Mouse (Mus musculus) G1E (cell line): Measurements from ENCODE around the gene Trip6. TPM values are rescaled to one million over a fixed set of nuclear protein-coding genes. Genes with fewer than 3 reads are reported as not detected.

Experiments
- ATAC-seq: 2 replicates; pipeline ENCODE4 v1.8.0; 2016; ENCODE audit warnings: mild to moderate bottlenecking; ENCODE audit not compliant: insufficient number of reproducible peaks, poor library complexity, low FRiP score, severe bottlenecking; ENCODE audit errors: extremely low read depth
- DNase-seq: peaks from one replicate; pipeline ENCODE4 v3.0.0; 2012; ENCODE audit warnings: low spot score
- H3K27me3 ChIP-seq: 2 replicates; pipeline ENCODE4 v1.6.1; 2012; ENCODE audit warnings: mild to moderate bottlenecking, low read length, inconsistent platforms; ENCODE audit not compliant: insufficient read depth
- H3K36me3 ChIP-seq: replicated peaks from 2 replicates; pipeline ENCODE3; 2012; ENCODE audit warnings: mild to moderate bottlenecking, inconsistent platforms
- H3K4me1 ChIP-seq: 2 replicates; pipeline ENCODE4 v1.6.1; 2012; ENCODE audit warnings: low read depth, low read length, inconsistent platforms, mixed read lengths; ENCODE audit not compliant: insufficient read depth
- H3K4me3 ChIP-seq: 2 replicates; pipeline ENCODE4 v1.5.1; 2012; ENCODE audit warnings: low read depth, mild to moderate bottlenecking, inconsistent platforms, low read length, moderate library complexity, mixed read lengths
- H3K9me3 ChIP-seq: replicated peaks from 2 replicates; pipeline ENCODE4 v1.6.1; 2012; ENCODE audit warnings: inconsistent platforms
- CTCF ChIP-seq: IDR thresholded peaks from 2 replicates; pipeline ENCODE4 v1.5.1; 2012; ENCODE audit warnings: low read depth, low read length, inconsistent platforms, mixed read lengths
- GATA1 ChIP-seq: IDR thresholded peaks from 2 replicates; pipeline ENCODE4 v1.6.1; 2012; ENCODE audit warnings: borderline replicate concordance, low read length, inconsistent platforms, mixed read lengths
- GATA2 ChIP-seq: IDR thresholded peaks from 2 replicates; pipeline ENCODE4 v1.6.1; 2012; ENCODE audit warnings: low read depth, low read length, inconsistent platforms, borderline replicate concordance
- POLR2AphosphoS5 ChIP-seq: IDR thresholded peaks from 2 replicates; pipeline ENCODE4 v1.6.1; 2012; ENCODE audit warnings: low read depth, low read length, inconsistent platforms; ENCODE audit not compliant: insufficient replicate concordance
- TAL1 ChIP-seq: conservative IDR thresholded peaks from 2 replicates; pipeline ENCODE4 v1.6.1; 2012; ENCODE audit warnings: low read depth, low read length, inconsistent platforms, mixed read lengths
- polyA plus RNA-seq: library from polyadenylated mRNA; stranded (reverse); fragments of >175 nt; gene quantifications from 2 replicates; pipeline ENCODE4 v1.2.3, GENCODE M21; 2012
- total RNA-seq, 2 experiments: library from RNA; stranded (forward) in 1 of 2; stranded (reverse) in 1 of 2; fragments of 200-1000 nt in 1 of 2; fragments of >200 nt in 1 of 2; fragmentation: Nextera tagmentation in 1 of 2; gene quantifications; 2 replicates each; pipeline ENCODE4 v1.2.3; 2014 to 2017

Gene Trip6
- total and polyA plus RNA-seq, 3 experiments, result 4.6 to 57.8 (median 25.5) TPM

DNA sequence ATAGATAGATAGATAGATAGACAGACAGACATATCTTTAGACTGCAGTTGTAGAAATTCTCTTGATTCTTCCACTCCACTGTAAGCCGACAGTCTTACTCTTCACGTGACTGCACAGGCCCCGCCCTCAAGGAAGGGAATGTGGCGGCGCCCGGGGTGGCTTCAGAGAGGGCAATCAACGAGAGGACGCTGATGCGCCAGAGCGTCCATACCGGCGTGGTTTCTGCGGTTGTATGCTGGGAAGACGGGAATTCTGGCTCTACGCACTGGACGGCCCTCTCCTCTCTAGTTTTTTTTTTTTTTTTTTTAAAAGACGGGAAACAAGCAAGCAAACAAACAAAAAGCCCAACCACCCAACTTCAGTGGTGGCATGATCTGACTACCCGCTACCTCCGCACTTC lies 24.1 kb upstream of the Trip6 start:
- peaks cover 32% of the 10 kb centered on the region for H3K4me1 ChIP-seq
- ATAC-seq (no peak), DNase-seq (no peak)
- H3K27me3 ChIP-seq, result peaks cover 50% of the 10 kb centered on the region
- no peaks in the 10 kb centered on the region for H3K36me3 ChIP-seq
- TF ChIP-seq GATA2 (no peak), POLR2AphosphoS5 (no peak), TAL1 (no peak), GATA1 (no peak), CTCF (no peak)
- no peaks in the 10 kb centered on the region for H3K9me3 ChIP-seq
- peak overlapping the region; percentile 47; the same call in 1 of the 2 replicates for H3K4me3 ChIP-seq

DNA sequence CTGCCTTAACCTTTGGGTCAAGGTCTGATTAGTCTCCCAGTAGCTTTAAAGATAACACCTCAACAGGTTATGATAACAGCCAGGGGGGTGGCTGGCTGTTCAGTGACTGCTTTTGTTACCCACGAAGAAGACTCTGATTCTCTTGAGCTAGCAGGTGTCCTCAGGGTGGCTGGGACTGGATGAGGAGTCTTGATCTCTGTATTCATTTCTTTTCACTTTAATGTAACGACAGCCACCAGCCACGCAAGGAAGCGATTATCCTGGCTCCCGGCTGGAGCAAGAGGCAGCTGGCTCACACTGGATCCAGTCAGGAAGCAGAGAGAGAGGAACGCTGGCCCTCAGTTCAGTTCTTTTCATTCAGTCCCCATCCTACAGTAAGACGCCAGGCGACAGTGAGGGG lies 23.0 kb upstream of the Trip6 start:
- no peaks in the 10 kb centered on the region for H3K9me3 ChIP-seq
- H3K4me1 ChIP-seq, result peaks cover 43% of the 10 kb centered on the region
- ATAC-seq (no peak), DNase-seq (no peak)
- no peak for TF ChIP-seq GATA2
- no peaks in the 10 kb centered on the region for H3K36me3 ChIP-seq
- H3K4me3 ChIP-seq, result no peak overlapping the region
- peaks cover 60% of the 10 kb centered on the region for H3K27me3 ChIP-seq

DNA sequence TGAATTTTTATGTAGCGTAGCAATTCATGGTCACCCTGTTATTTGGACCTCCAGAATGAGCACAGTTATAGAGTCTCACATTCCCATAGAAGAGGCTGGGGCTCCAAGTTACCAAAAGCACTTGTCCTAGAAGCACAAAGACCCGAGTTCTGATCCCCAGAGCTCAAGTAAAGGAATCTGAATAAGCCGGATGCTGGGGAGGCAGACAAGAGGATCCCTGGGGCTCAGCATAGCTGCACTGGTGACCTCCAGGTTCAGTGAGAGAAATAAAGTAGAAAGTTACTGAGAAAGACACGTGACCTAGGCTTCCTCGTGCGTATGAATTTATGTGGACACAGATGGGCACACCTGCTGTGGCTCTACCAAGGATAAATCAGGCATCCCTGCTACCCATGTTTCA lies 20.9 kb upstream of the Trip6 start:
- Histone ChIP-seq H3K4me3 (no peak overlapping the region), H3K27me3 (peaks cover 67% of the 10 kb centered on the region), H3K4me1 (peaks cover 46% of the 10 kb centered on the region), H3K36me3 (no peaks in the 10 kb centered on the region), H3K9me3 (no peaks in the 10 kb centered on the region)
- DNase-seq (no peak), ATAC-seq (no peak)
- TF ChIP-seq GATA2, result no peak
- no peak for TF ChIP-seq POLR2AphosphoS5
- TF ChIP-seq CTCF, result no peak
- TF ChIP-seq TAL1, result no peak
- no peak for TF ChIP-seq GATA1

DNA sequence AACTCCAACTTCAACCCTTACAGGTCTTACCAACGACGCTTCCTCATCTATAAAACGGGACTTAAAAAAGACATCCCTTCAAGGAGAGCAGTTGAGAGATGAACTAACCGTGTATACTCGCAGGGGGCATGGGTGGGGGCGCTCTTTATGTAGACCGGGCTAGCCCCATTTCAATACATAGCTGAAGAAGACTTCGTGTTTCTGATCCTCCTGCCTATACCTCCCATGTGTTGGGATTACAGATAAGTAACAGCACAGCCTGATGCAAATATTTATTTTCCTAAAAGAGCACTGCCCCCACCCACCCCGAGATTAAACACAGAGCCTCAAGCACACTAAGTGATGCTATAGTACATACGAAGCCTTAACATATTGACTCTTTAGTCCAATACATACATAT lies 20.1 kb upstream of the Trip6 start:
- Histone ChIP-seq H3K9me3 (no peaks in the 10 kb centered on the region), H3K4me3 (no peak overlapping the region), H3K36me3 (no peaks in the 10 kb centered on the region), H3K4me1 (peaks cover 40% of the 10 kb centered on the region), H3K27me3 (peaks cover 64% of the 10 kb centered on the region)
- DNase-seq (no peak), ATAC-seq (no peak)
- TF ChIP-seq POLR2AphosphoS5, result no peak
- TF ChIP-seq CTCF, result no peak
- TF ChIP-seq TAL1, result no peak
- TF ChIP-seq GATA2, result no peak
- no peak for TF ChIP-seq GATA1

DNA sequence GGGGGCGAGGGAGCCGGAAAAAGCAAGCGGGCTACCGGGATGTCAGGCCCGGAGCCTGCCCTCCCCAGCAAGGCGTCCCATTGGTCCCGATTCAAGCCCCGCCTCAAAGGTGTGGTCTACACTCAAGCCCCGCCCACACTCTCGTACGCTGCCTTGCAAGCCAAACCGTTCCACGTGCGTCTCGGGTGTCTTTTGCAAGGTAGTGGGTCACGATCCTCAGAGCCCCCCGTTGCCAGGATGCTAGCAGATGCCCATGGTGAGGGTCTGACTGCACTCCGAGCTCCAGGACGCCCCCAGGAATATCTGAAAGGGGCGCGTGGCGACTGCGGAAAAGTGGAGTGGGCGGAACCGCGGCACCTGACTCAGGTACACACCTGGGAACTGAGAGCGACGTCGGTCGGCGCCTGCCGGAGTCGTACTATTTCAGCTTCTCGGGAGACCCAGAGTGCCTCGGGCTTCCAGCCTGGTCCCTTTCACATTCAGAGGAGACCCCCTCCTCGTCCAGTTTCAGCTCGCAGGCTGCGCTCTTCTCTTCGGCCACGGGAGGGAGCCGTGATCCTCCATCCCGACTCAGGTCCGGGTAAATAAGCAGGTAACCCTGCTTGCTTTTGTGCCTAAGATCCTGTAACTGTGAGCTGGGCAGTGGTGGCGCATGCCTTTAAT lies 19.4 kb upstream of the Trip6 start, which contains the start of gene Slc12a9:
TSS of gene Slc12a9 (minus strand) at position 86 of the 663 bp plus-strand sequence.
- H3K27me3 ChIP-seq, result peaks cover 64% of the 10 kb centered on the region
- peaks cover 33% of the 10 kb centered on the region for H3K4me1 ChIP-seq
- peak; percentile 54; the same call in 1 of the 2 replicates for TF ChIP-seq CTCF
- TF ChIP-seq GATA1, result no peak
- DNase-seq (peak; percentile 85), ATAC-seq (peak; percentile 83)
- H3K36me3 ChIP-seq, result no peaks in the 10 kb centered on the region
- H3K4me3 ChIP-seq, result peak within 1 kb of the TSS; percentile 73
- H3K9me3 ChIP-seq, result no peaks in the 10 kb centered on the region

DNA sequence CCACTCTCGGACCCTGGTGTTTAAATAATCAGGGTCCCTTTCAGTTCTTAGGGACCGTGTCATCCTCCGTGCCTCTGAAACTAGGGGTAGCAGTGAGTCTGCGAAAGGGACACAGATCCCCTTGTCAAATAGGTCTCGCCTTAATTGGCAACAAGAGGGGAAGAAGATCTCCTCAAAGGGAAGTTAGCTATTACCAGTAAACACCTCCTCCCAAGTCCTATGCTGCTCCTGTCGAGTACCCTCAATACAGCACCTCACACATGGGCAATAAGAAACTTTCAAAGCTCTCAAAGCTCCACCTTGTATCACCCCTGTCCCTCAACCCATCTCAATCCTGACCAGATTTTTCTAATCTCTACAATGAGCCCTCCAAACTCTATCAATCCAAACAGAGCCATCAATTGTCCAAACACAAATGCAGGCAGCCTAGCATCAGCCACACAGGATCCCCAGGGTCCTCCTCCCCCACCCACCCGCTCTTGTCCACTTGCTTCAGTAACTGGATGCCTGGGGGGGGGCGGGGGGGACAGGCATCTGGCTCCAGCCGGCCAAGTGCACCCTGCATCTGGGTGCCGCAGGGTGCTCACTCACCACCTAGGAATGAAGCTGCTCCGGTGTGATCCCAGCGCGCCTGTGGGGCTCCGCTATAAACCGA lies 18.8 kb upstream of the Trip6 start:
- DNase-seq (no peak), ATAC-seq (no peak)
- H3K4me1 ChIP-seq, result peaks cover 28% of the 10 kb centered on the region
- peak overlapping the region; percentile 73 for H3K4me3 ChIP-seq
- H3K36me3 ChIP-seq, result peaks cover 5% of the 10 kb centered on the region
- TF ChIP-seq GATA1 (no peak), TAL1 (no peak), POLR2AphosphoS5 (no peak), GATA2 (no peak), CTCF (no peak)
- peaks cover 70% of the 10 kb centered on the region for H3K27me3 ChIP-seq
- H3K9me3 ChIP-seq, result no peaks in the 10 kb centered on the region

DNA sequence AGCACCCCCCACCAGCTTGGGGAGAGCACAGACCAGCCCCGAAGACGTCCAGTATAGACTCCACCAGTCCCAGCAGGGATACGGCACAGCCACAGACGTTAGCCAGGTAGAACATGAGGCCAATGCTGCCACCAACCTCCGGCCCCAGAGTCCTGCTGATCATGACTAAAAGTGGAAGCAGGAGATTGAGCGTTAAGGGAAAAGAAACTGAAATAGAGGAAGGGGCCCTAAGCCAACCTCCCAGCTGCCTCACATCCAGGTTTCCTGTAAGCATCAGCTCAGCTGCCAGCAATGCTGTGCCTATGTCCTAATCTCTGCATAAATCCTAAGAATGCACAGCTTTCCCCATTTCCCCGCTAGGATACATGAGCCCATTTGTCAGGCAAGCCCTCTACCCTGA lies 16.7 kb upstream of the Trip6 start:
- H3K4me3 ChIP-seq, result no peak overlapping the region

More for the DNA sequence above, 16.7 kb upstream of the Trip6 start:
- H3K27me3 ChIP-seq, result peaks cover 65% of the 10 kb centered on the region
- ATAC-seq, result no peak
- H3K9me3 ChIP-seq, result no peaks in the 10 kb centered on the region
- peaks cover 13% of the 10 kb centered on the region for H3K36me3 ChIP-seq
- peaks cover 33% of the 10 kb centered on the region for H3K4me1 ChIP-seq
- no peak for TF ChIP-seq POLR2AphosphoS5
- no peak for TF ChIP-seq GATA1
- no peak for TF ChIP-seq TAL1
- TF ChIP-seq GATA2, result no peak
- TF ChIP-seq CTCF, result no peak
- DNase-seq, result no peak
